Mouse (Mus musculus) lung, embryonic 14.5 days (tissue): ENCODE results near the gene Ccdc194. TPM values are rescaled to one million over a fixed set of nuclear protein-coding genes. Genes with fewer than 3 reads are reported as not detected.

Experiments used
- ATAC-seq: fragments of 200-750 bp; cut with Nextera tagmentation; 2 replicates; pipeline ENCODE4 v1.8.0; 2017; ENCODE audit warnings: mild to moderate bottlenecking, moderate TSS enrichment, moderate library complexity; ENCODE audit not compliant: insufficient read depth
- DNase-seq: peaks from one replicate; pipeline ENCODE4 v3.0.0-alpha.2; 2015
- H3K27ac ChIP-seq: fragments of 300-500 bp; sonication (generic); 2 replicates; pipeline ENCODE4 v1.5.1; 2014; ENCODE audit warnings: low read depth, mild to moderate bottlenecking, moderate library complexity
- H3K27me3 ChIP-seq: fragments of 300-500 bp; sonication (generic); 2 replicates; pipeline ENCODE4 v1.6.1; 2014; ENCODE audit warnings: low read length, control low read depth; ENCODE audit not compliant: insufficient read depth
- H3K36me3 ChIP-seq: fragments of 300-500 bp; sonication (generic); 2 replicates; pipeline ENCODE4 v1.6.1; 2014; ENCODE audit warnings: control low read depth; ENCODE audit not compliant: insufficient read depth
- H3K4me1 ChIP-seq: fragments of 300-500 bp; sonication (generic); 2 replicates; pipeline ENCODE4 v1.6.1; 2014; ENCODE audit warnings: antibody characterized with exemption, control low read depth; ENCODE audit not compliant: insufficient read depth
- H3K4me2 ChIP-seq: fragments of 300-500 bp; sonication (generic); 2 replicates; pipeline ENCODE4 v1.6.1; 2014; ENCODE audit warnings: mild to moderate bottlenecking
- H3K4me3 ChIP-seq: fragments of 300-500 bp; sonication (generic); 2 replicates; pipeline ENCODE4 v1.5.1; 2014; ENCODE audit warnings: low read depth, low read length
- H3K9ac ChIP-seq: fragments of 300-500 bp; sonication (generic); 2 replicates; pipeline ENCODE4 v1.6.1; 2014
- H3K9me3 ChIP-seq: fragments of 300-500 bp; sonication (generic); 2 replicates; pipeline ENCODE4 v1.6.1; 2016; ENCODE audit warnings: low read depth, low read length, control low read depth
- CTCF ChIP-seq: IDR thresholded peaks from 2 replicates; pipeline ENCODE4 v1.5.1; 2016; ENCODE audit warnings: antibody characterized with exemption, low read depth
- WGBS: fragments of 180-500 bp; shearing (Covaris S2); extraction: QIAGEN DNeasy Blood & Tissue Kit; methylation state at CpG from one replicate; pipeline ENCODE4 v1.1.7; 2014; 5-methylcytosine and 5-hydroxymethylcytosine counted together
- polyA plus RNA-seq: library from polyadenylated mRNA; unstranded; fragments of >200 nt; fragmentation: Nextera tagmentation; extraction: Ambion mirVana; gene quantifications from 2 replicates; pipeline ENCODE4 v1.2.1, GENCODE M21; 2014

Ccdc194 gene
- polyA plus RNA-seq, 1 experiment from 2014 or later = 1.0 TPM

GRCm38 (mm10) chr8:71561401-71561800 lies 35.9 kb upstream of the Ccdc194 start:
- H3K4me1 ChIP-seq = peaks cover 3% of the 10 kb centered on the region; the same call in 1 of the 2 replicates
- H3K27me3 ChIP-seq = peaks cover 60% of the 10 kb centered on the region
- H3K27ac ChIP-seq = no peak overlapping the region
- ATAC-seq = 0 out of 2 replicates have a peak, but pooled peaks have one; percentile 14
- TF ChIP-seq CTCF = peak; percentile 97
- no peak overlapping the region for H3K4me3 ChIP-seq
- H3K9ac ChIP-seq = no peak overlapping the region
- WGBS = 2% methylated on average over 15 of the region's 15 CpGs
- H3K36me3 ChIP-seq = no peaks in the 10 kb centered on the region
- no peaks in the 10 kb centered on the region for H3K9me3 ChIP-seq
- H3K4me2 ChIP-seq = no peak overlapping the region
- DNase-seq = peak; percentile 91

- no peaks in the 10 kb centered on the region for H3K9me3 ChIP-seq
- H3K4me3 ChIP-seq = no peak overlapping the region
- peaks cover 60% of the 10 kb centered on the region for H3K27me3 ChIP-seq
- no peak overlapping the region for H3K9ac ChIP-seq
- DNase-seq = no peak
- H3K4me1 ChIP-seq = peaks cover 3% of the 10 kb centered on the region; the same call in 1 of the 2 replicates
- no peak for ATAC-seq
- 85% methylated on average over 5 of the region's 5 CpGs for WGBS
- no peaks in the 10 kb centered on the region for H3K36me3 ChIP-seq
- H3K27ac ChIP-seq = no peak overlapping the region
- no peak for TF ChIP-seq CTCF
- no peak overlapping the region for H3K4me2 ChIP-seq
These were observed 35.3 kb upstream of the Ccdc194 start for GRCm38 (mm10) chr8:71560765-71561164.

- WGBS = 53% methylated on average over 3 of the region's 3 CpGs
- Histone ChIP-seq H3K9me3 (no peaks in the 10 kb centered on the region), H3K27me3 (peaks cover 60% of the 10 kb centered on the region), H3K4me3 (no peak overlapping the region), H3K36me3 (no peaks in the 10 kb centered on the region), H3K4me1 (peaks cover 3% of the 10 kb centered on the region; the same call in 1 of the 2 replicates), H3K27ac (no peak overlapping the region), H3K9ac (no peak overlapping the region), H3K4me2 (no peak overlapping the region)
- ATAC-seq = no peak
- TF ChIP-seq CTCF = no peak
- no peak for DNase-seq
These were observed 34.6 kb upstream of the Ccdc194 start for GRCm38 (mm10) chr8:71560071-71560470.

GRCm38 (mm10) chr8:71558958-71559690 lies 33.6 kb upstream of the Ccdc194 start:
- DNase-seq (peak; percentile 90), ATAC-seq (peak; percentile 71)
- no peak overlapping the region for H3K27ac ChIP-seq
- peaks cover 60% of the 10 kb centered on the region for H3K27me3 ChIP-seq
- H3K4me3 ChIP-seq = peak overlapping the region; percentile 47
- H3K4me1 ChIP-seq = peaks cover 3% of the 10 kb centered on the region; the same call in 1 of the 2 replicates
- TF ChIP-seq CTCF = no peak
- 1% methylated on average over 24 of the region's 24 CpGs for WGBS
- H3K9me3 ChIP-seq = no peaks in the 10 kb centered on the region
- peak overlapping the region; percentile 44; the same call in 1 of the 2 replicates for H3K9ac ChIP-seq
- no peaks in the 10 kb centered on the region for H3K36me3 ChIP-seq
- H3K4me2 ChIP-seq = peak overlapping the region; percentile 81

GRCm38 (mm10) chr8:71558071-71558957 lies 32.8 kb upstream of the Ccdc194 start, which contains the start of gene Tmem221:
Tmem221 (minus strand) TSS chr8:71558871.
- Histone ChIP-seq H3K4me1 (peaks cover 3% of the 10 kb centered on the region; the same call in 1 of the 2 replicates), H3K9ac (peak within 1 kb of the TSS; percentile 44), H3K27me3 (peaks cover 60% of the 10 kb centered on the region), H3K4me2 (peak within 1 kb of the TSS; percentile 81), H3K36me3 (no peaks in the 10 kb centered on the region), H3K4me3 (peak within 1 kb of the TSS; percentile 47), H3K9me3 (no peaks in the 10 kb centered on the region), H3K27ac (no peak within 1 kb of the TSS)
- WGBS = 3% methylated on average over 67 of the region's 70 CpGs
- peak; percentile 23; the same call in 1 of the 2 replicates for TF ChIP-seq CTCF
- no peak for DNase-seq
- ATAC-seq = peak; percentile 11; the same call in 1 of the 2 replicates

GRCm38 (mm10) chr8:71554644-71555043 lies 29.1 kb upstream of the Ccdc194 start:
- ATAC-seq (no peak), DNase-seq (no peak)
- H3K4me3 ChIP-seq = no peak overlapping the region
- TF ChIP-seq CTCF = no peak
- no peak overlapping the region for H3K9ac ChIP-seq
- H3K4me1 ChIP-seq = no peaks in the 10 kb centered on the region
- no peaks in the 10 kb centered on the region for H3K36me3 ChIP-seq
- WGBS = 73% methylated on average over 2 of the region's 2 CpGs
- no peak overlapping the region for H3K27ac ChIP-seq
- no peaks in the 10 kb centered on the region for H3K9me3 ChIP-seq
- peaks cover 33% of the 10 kb centered on the region for H3K27me3 ChIP-seq
- H3K4me2 ChIP-seq = no peak overlapping the region

GRCm38 (mm10) chr8:71554001-71554400 lies 28.5 kb upstream of the Ccdc194 start:
- no peak for TF ChIP-seq CTCF
- WGBS = 63% methylated on average over 6 of the region's 6 CpGs
- Histone ChIP-seq H3K27ac (0 out of 2 replicates have a peak overlapping the region, but pooled peaks have one; percentile 18), H3K4me1 (no peaks in the 10 kb centered on the region), H3K9ac (no peak overlapping the region), H3K9me3 (no peaks in the 10 kb centered on the region), H3K27me3 (peaks cover 26% of the 10 kb centered on the region), H3K4me2 (no peak overlapping the region), H3K36me3 (no peaks in the 10 kb centered on the region), H3K4me3 (no peak overlapping the region)
- no peak for ATAC-seq
- no peak for DNase-seq
